Mouse (Mus musculus) testis, adult 2 months (tissue): ENCODE results near the gene Nfix.

ENCODE experiments used
- CTCF ChIP-seq: fragments of 200-500 bp; IDR thresholded peaks from 2 replicates; pipeline ENCODE4 v1.5.1; 2012; ENCODE audit warnings: low read depth, mild to moderate bottlenecking, inconsistent platforms, low read length, moderate library complexity; ENCODE audit not compliant: control insufficient read depth, insufficient read depth, insufficient replicate concordance
- POLR2A ChIP-seq: fragments of 200-500 bp; IDR thresholded peaks from 2 replicates; pipeline ENCODE4 v1.6.1; 2012; ENCODE audit warnings: low read depth, mild to moderate bottlenecking, inconsistent platforms, low read length, moderate library complexity; ENCODE audit not compliant: control insufficient read depth

DNA sequence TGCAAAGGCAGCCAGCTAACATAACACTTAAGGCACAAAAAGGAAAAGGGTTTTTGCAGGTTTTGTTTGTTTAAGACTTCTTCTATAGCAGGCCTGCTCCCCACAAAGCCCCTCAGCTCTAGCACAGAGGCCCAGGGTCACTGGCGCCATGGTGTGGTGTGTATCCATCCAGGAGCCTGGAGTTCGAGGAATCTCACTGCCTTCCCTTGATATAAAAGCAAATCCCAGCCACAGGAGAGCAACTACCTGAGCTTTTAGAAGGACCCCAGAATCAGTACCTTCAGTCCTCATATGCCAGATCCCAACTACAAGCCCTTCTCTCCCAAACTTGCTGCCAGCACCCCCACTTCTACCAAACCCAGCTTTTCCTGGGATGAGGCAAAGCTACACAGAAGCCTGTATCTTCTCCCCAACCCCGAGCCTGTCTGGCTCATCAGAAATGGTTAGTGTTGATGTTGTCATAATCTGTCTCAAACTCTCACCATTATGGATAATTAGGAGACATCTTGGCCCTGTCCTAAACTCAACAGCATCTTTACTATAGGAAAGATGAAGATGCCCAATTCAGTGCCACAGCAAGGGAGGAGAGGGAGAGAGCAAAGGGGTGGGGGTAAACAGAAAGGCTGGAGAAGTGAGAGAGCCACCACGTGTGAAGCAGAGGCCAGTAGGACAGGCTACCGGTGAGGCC, 29.0 kb downstream of the Nfix start:
- TF ChIP-seq CTCF, result no peak
- TF ChIP-seq POLR2A, result no peak
